Mouse (Mus musculus): ENCODE data around the gene Ctsc.
A peak's percentile ranks its signal among the peaks of the same experiment; 100 is the strongest.
"Not testable (repeated sequence)": the region's sequence is repeated elsewhere in the genome, so short reads cannot be mapped to it uniquely, and the experiment has no call there.

Gene Ctsc

GRCm38 (mm10) chr7:88277858-88278627 is at the start of gene Ctsc:
TSS of gene Ctsc (plus strand) at chr7:88278085.
- no peak for DNase-seq (ENCODE audit: low read depth, low spot score)

- no peak for DNase-seq (ENCODE audit: low read depth, low spot score)
These were observed 48.8 kb upstream of the Ctsc start for GRCm38 (mm10) chr7:88229051-88229450.

- no peak for DNase-seq (ENCODE audit: low read depth, low spot score)
These were observed 47.8 kb upstream of the Ctsc start for GRCm38 (mm10) chr7:88230121-88230520.

- DNase-seq (ENCODE audit: low read depth, low spot score), result no peak
These were observed 46.9 kb upstream of the Ctsc start for GRCm38 (mm10) chr7:88230756-88231522.

GRCm38 (mm10) chr7:88243059-88243458 is 34.8 kb upstream of the Ctsc start:
- peak; percentile 15 for DNase-seq (ENCODE audit: low read depth, low spot score)

GRCm38 (mm10) chr7:88244462-88244861 is 33.4 kb upstream of the Ctsc start:
- DNase-seq (ENCODE audit: low read depth, low spot score), result no peak

- DNase-seq (ENCODE audit: low read depth, low spot score), result not testable (repeated sequence)
These were observed 27.5 kb upstream of the Ctsc start for GRCm38 (mm10) chr7:88250380-88250779.

GRCm38 (mm10) chr7:88251535-88251934 is 26.4 kb upstream of the Ctsc start:
- DNase-seq (ENCODE audit: low read depth, low spot score), result no peak

- DNase-seq (ENCODE audit: low read depth, low spot score), result no peak
These were observed 25.8 kb upstream of the Ctsc start for GRCm38 (mm10) chr7:88252129-88252528.

- no peak for DNase-seq (ENCODE audit: low read depth, low spot score)
These were observed 23.0 kb upstream of the Ctsc start for GRCm38 (mm10) chr7:88254884-88255283.

GRCm38 (mm10) chr7:88259155-88259925 is 18.5 kb upstream of the Ctsc start:
- DNase-seq (ENCODE audit: low read depth, low spot score), result no peak

GRCm38 (mm10) chr7:88261799-88262198 is 16.1 kb upstream of the Ctsc start:
- DNase-seq (ENCODE audit: low read depth, low spot score), result no peak

GRCm38 (mm10) chr7:88264861-88265260 is 13.0 kb upstream of the Ctsc start:
- DNase-seq (ENCODE audit: low read depth, low spot score), result no peak

GRCm38 (mm10) chr7:88269913-88270312 is 8.0 kb upstream of the Ctsc start:
- no peak for DNase-seq (ENCODE audit: low read depth, low spot score)

- DNase-seq (ENCODE audit: low read depth, low spot score), result no peak
These were observed 6.4 kb upstream of the Ctsc start for GRCm38 (mm10) chr7:88271531-88271930.

GRCm38 (mm10) chr7:88276914-88277765 is 745 bp upstream of the Ctsc start:
- no peak for DNase-seq (ENCODE audit: low read depth, low spot score)

- no peak for DNase-seq (ENCODE audit: low read depth, low spot score)
These were observed 827 bp downstream of the Ctsc start for GRCm38 (mm10) chr7:88278628-88279196.

- DNase-seq (ENCODE audit: low read depth, low spot score), result no peak
These were observed 7.4 kb downstream of the Ctsc start for GRCm38 (mm10) chr7:88285276-88285675.

- DNase-seq (ENCODE audit: low read depth, low spot score), result no peak
These were observed 13.2 kb downstream of the Ctsc start for GRCm38 (mm10) chr7:88291036-88291435.

- DNase-seq (ENCODE audit: low read depth, low spot score), result no peak
These were observed 14.2 kb downstream of the Ctsc start for GRCm38 (mm10) chr7:88292044-88292443.

- DNase-seq (ENCODE audit: low read depth, low spot score), result no peak
These were observed 16.0 kb downstream of the Ctsc start for GRCm38 (mm10) chr7:88293907-88294306.
